8 mouse cellular contexts compared by ENCODE assay signal in genomic region chr6:31642451-31642942, GRCm38 (mm10).
A peak's percentile ranks its signal among the peaks of the same experiment; 100 is the strongest.
DNase-seq lines count a peak whose midpoint lies in the region; ATAC-seq and TF ChIP-seq lines count a peak whose summit lies in the region.

No protein-coding gene starts in this region.

- H3K4me2 ChIP-seq in embryonic facial prominence, embryonic 12.5 days (replicated peaks) = 0 out of 2 replicates have a peak overlapping the region, but pooled peaks have one; percentile 1
- H3K4me2 ChIP-seq in heart, postnatal 0 days (ENCODE audit: low read depth, low read length) = peak overlapping the region; percentile 35

- no peaks in the 10 kb centered on the region for H3K9me3 ChIP-seq in embryonic facial prominence, embryonic 12.5 days
- no peaks in the 10 kb centered on the region for H3K9me3 ChIP-seq in heart, postnatal 0 days (replicated peaks; ENCODE audit: control insufficient read depth, low read length)

- H3K36me3 ChIP-seq in embryonic facial prominence, embryonic 12.5 days = no peaks in the 10 kb centered on the region
- no peaks in the 10 kb centered on the region for H3K36me3 ChIP-seq in heart, postnatal 0 days (replicated peaks; ENCODE audit: control insufficient read depth, insufficient read depth, low read length)

- no peak overlapping the region for H3K9ac ChIP-seq in embryonic facial prominence, embryonic 12.5 days
- no peak overlapping the region for H3K9ac ChIP-seq in heart, postnatal 0 days (replicated peaks; ENCODE audit: low read depth, low read length)

- ATAC-seq in embryonic facial prominence, embryonic 12.5 days (ENCODE audit: insufficient number of reproducible peaks, insufficient read depth, low FRiP score, low TSS enrichment) = no peak
- ATAC-seq in heart, postnatal 0 days (ENCODE audit: insufficient read depth, low read depth) = peak; percentile 85
- peak; percentile 52; the same call in 1 of the 2 replicates for ATAC-seq in megakaryocyte, adult 5-6 weeks (ENCODE audit: poor library complexity, severe bottlenecking)

- 19% methylated on average over 13 of the region's 13 CpGs for WGBS in embryonic facial prominence, embryonic 12.5 days
- 16% methylated on average over 13 of the region's 13 CpGs for WGBS in heart, postnatal 0 days

- TF ChIP-seq EP300 in heart, postnatal 0 days (IDR thresholded peaks at IDR 0.05; ENCODE audit: low read depth) = peak; percentile 97

- peaks cover 8% of the 10 kb centered on the region; the same call in 1 of the 2 replicates for H3K27me3 ChIP-seq in embryonic facial prominence, embryonic 12.5 days
- H3K27me3 ChIP-seq in heart, postnatal 0 days (ENCODE audit: control insufficient read depth, insufficient read depth, low read length) = no peaks in the 10 kb centered on the region

- peak; percentile 13 to 14 for DNase-seq in spleen, postnatal 36 days (ENCODE audit: low spot score in 2 of 2)
- no peak for DNase-seq in spleen, postnatal 14 days (ENCODE audit: low spot score in 2 of 2)
- peak; percentile 76 for DNase-seq in heart, postnatal 0 days (ENCODE audit: low spot score)
- peak; percentile 86 to 92 for DNase-seq in kidney, postnatal 25 days
- no peak for DNase-seq in B cell, adult 2 months
- DNase-seq in urinary bladder, adult 18-20 months (ENCODE audit: low spot score in 2 of 2) = no peak

- no peak overlapping the region for H3K27ac ChIP-seq in embryonic facial prominence, embryonic 12.5 days
- H3K27ac ChIP-seq in heart, postnatal 0 days (ENCODE audit: low read depth) = peak overlapping the region; percentile 74

- no peak overlapping the region for H3K4me3 ChIP-seq in embryonic facial prominence, embryonic 12.5 days
- no peak overlapping the region for H3K4me3 ChIP-seq in heart, postnatal 0 days (ENCODE audit: low read depth, low read length)

- TF ChIP-seq CTCF in heart, postnatal 0 days (IDR thresholded peaks at IDR 0.05; ENCODE audit: low read depth) = no peak

- peaks cover 7% of the 10 kb centered on the region; the same call in 1 of the 2 replicates for H3K4me1 ChIP-seq in embryonic facial prominence, embryonic 12.5 days
- H3K4me1 ChIP-seq in heart, postnatal 0 days (ENCODE audit: control insufficient read depth, insufficient read depth) = peaks cover 18% of the 10 kb centered on the region; the same call in 1 of the 2 replicates

Comparison
In these comparisons a context has a peak if more than half of its experiments do, and no peak if none do; other contexts are left out.
1. DNase-seq: peak in spleen, postnatal 36 days (2 of 2), heart, postnatal 0 days (single experiment) and kidney, postnatal 25 days (2 of 2); none in spleen, postnatal 14 days (0 of 2), B cell, adult 2 months (0 of 2) and urinary bladder, adult 18-20 months (0 of 2).